Mouse (Mus musculus) MEL (cell line): ENCODE data around the gene Pacsin2.

Experiments
- CTCF ChIP-seq, 3 experiments: IDR thresholded peaks in 2 of 3; conservative IDR thresholded peaks in 1 of 3; 2 replicates each; pipeline ENCODE4 v1.5.1; 2011 to 2012; ENCODE audit warnings: low read length in 3 of 3, low read depth in 2 of 3, mild to moderate bottlenecking in 2 of 3, improper control_type of control experiment in 1 of 3, inconsistent platforms in 1 of 3, mixed read lengths in 1 of 3, moderate library complexity in 1 of 3; ENCODE audit not compliant: control insufficient read depth in 1 of 3, insufficient read depth in 1 of 3, poor library complexity in 1 of 3, severe bottlenecking in 1 of 3
- ELF1 ChIP-seq: IDR thresholded peaks from 2 replicates; pipeline ENCODE4 v1.6.1; 2014; ENCODE audit warnings: low read depth, mild to moderate bottlenecking, inconsistent platforms, low read length, improper control_type of control experiment, moderate library complexity
- EP300 ChIP-seq, 2 experiments: IDR thresholded peaks; 2 replicates each; pipeline ENCODE4 v1.6.1; 2011; ENCODE audit warnings: improper control_type of control experiment in 2 of 2, low read length in 2 of 2, low read depth in 1 of 2, mild to moderate bottlenecking in 1 of 2
- ETS1 ChIP-seq: IDR thresholded peaks from 2 replicates; pipeline ENCODE4 v1.6.1; 2012; ENCODE audit warnings: low read depth, mild to moderate bottlenecking, inconsistent platforms, low read length, improper control_type of control experiment, moderate library complexity
- GABPA ChIP-seq: IDR thresholded peaks from 2 replicates; pipeline ENCODE4 v1.6.1; 2012; ENCODE audit warnings: low read depth, mild to moderate bottlenecking, inconsistent platforms, low read length, improper control_type of control experiment, moderate library complexity
- MYC ChIP-seq: IDR thresholded peaks from 2 replicates; pipeline ENCODE4 v1.6.1; 2011; ENCODE audit warnings: low read depth, mild to moderate bottlenecking, low read length, improper control_type of control experiment, moderate library complexity
- POLR2A ChIP-seq, 2 experiments: IDR thresholded peaks; 2 replicates each; pipeline ENCODE4 v1.6.1; 2011 to 2012; ENCODE audit warnings: low read length in 2 of 2, mild to moderate bottlenecking in 2 of 2, control low read depth in 1 of 2, improper control_type of control experiment in 1 of 2, low read depth in 1 of 2, moderate library complexity in 1 of 2; ENCODE audit not compliant: control insufficient read depth in 1 of 2, insufficient read depth in 1 of 2, poor library complexity in 1 of 2
- TAL1 ChIP-seq: IDR thresholded peaks from 2 replicates; pipeline ENCODE4 v1.6.1; 2012; ENCODE audit warnings: mild to moderate bottlenecking, inconsistent platforms, low read length, moderate library complexity, mixed read lengths
- ZNF384 ChIP-seq: IDR thresholded peaks from 2 replicates; pipeline ENCODE4 v1.6.1; 2012; ENCODE audit warnings: low read depth, mild to moderate bottlenecking, inconsistent platforms, low read length, improper control_type of control experiment

DNA sequence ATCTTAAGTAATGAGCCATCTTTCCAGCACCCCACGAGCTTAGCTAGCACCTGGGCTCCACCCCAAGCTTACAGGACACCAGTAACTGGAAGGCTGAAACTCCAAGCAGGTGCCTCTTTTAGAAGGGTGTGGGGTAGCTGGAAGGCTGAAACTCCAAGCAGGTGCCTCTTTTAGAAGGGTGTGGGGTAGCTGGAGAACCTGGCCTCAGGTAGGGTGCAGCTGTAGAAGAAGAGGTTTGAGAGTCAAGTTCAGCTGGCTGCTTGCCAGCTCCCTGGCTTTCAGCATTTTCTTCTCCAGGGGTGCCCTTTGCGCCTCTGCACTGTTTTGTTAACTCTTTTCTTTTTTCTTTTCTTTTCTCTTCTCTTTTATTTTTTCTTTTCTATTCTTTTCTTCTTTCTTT is 96.1 kb downstream of the Pacsin2 start:
- TF ChIP-seq MYC (no peak), POLR2A (IDR thresholded peaks at IDR 0.05; ENCODE audit: control insufficient read depth in 1 of 2, insufficient read depth in 1 of 2, low read depth in 1 of 2, low read length in 2 of 2, poor library complexity in 1 of 2) (no peak), TAL1 (no peak), EP300 (IDR thresholded peaks at IDR 0.05; ENCODE audit: low read depth in 1 of 2, low read length in 2 of 2) (no peak), ZNF384 (no peak), GABPA (no peak), ELF1 (no peak), CTCF (IDR thresholded peaks at IDR 0.05 in 2 of 3, conservative IDR thresholded peaks at IDR 0.05 in 1 of 3; ENCODE audit: control insufficient read depth in 1 of 3, insufficient read depth in 1 of 3, low read depth in 2 of 3, low read length in 3 of 3, poor library complexity in 1 of 3, severe bottlenecking in 1 of 3) (no peak), ETS1 (no peak)
